Mouse (Mus musculus) hindbrain, embryonic 13.5 days (tissue): ENCODE data around the gene Adamtsl5. TPM values are rescaled to one million over a fixed set of nuclear protein-coding genes. Genes with fewer than 3 reads are reported as not detected.

ENCODE experiments used
- ATAC-seq: fragments of 200-750 bp; cut with Nextera tagmentation; 2 replicates; pipeline ENCODE4 v1.8.0; 2017; ENCODE audit warnings: moderate TSS enrichment; ENCODE audit not compliant: low FRiP score
- H3K27ac ChIP-seq: fragments of 300-500 bp; sonication (generic); 2 replicates; pipeline ENCODE4 v1.5.1; 2015; ENCODE audit warnings: inconsistent platforms, mild to moderate bottlenecking, moderate library complexity
- H3K27me3 ChIP-seq: fragments of 300-500 bp; sonication (generic); 2 replicates; pipeline ENCODE4 v1.6.1; 2015; ENCODE audit warnings: mild to moderate bottlenecking, inconsistent platforms
- H3K36me3 ChIP-seq: fragments of 300-500 bp; sonication (generic); 2 replicates; pipeline ENCODE4 v1.6.1; 2015; ENCODE audit warnings: mild to moderate bottlenecking, inconsistent platforms
- H3K4me1 ChIP-seq: fragments of 300-500 bp; sonication (generic); replicated peaks from 2 replicates; pipeline ENCODE4 v1.6.1; 2015; ENCODE audit warnings: inconsistent platforms
- H3K4me2 ChIP-seq: fragments of 300-500 bp; sonication (generic); 2 replicates; pipeline ENCODE4 v1.6.1; 2015; ENCODE audit warnings: inconsistent platforms, mild to moderate bottlenecking, moderate library complexity
- H3K4me3 ChIP-seq: fragments of 300-500 bp; sonication (generic); 2 replicates; pipeline ENCODE4 v1.5.1; 2015; ENCODE audit warnings: mild to moderate bottlenecking, inconsistent platforms
- H3K9ac ChIP-seq: fragments of 300-500 bp; sonication (generic); 2 replicates; pipeline ENCODE4 v1.6.1; 2015; ENCODE audit warnings: mild to moderate bottlenecking, inconsistent platforms
- H3K9me3 ChIP-seq: fragments of 300-500 bp; sonication (generic); 2 replicates; pipeline ENCODE4 v1.6.1; 2016; ENCODE audit warnings: inconsistent platforms
- WGBS: fragments of 180-500 bp; shearing (Covaris S2); methylation state at CpG from one replicate; pipeline ENCODE4 v1.1.7; 2015; 5-methylcytosine and 5-hydroxymethylcytosine counted together
- polyA plus RNA-seq: library from polyadenylated mRNA; unstranded; fragments of >200 nt; fragmentation: Nextera tagmentation; extraction: Ambion mirVana; gene quantifications from 2 replicates; pipeline ENCODE4 v1.2.1, GENCODE M21; 2015

Gene Adamtsl5
- polyA plus RNA-seq, 1 experiment from 2014 or later, result 0.42 TPM

DNA sequence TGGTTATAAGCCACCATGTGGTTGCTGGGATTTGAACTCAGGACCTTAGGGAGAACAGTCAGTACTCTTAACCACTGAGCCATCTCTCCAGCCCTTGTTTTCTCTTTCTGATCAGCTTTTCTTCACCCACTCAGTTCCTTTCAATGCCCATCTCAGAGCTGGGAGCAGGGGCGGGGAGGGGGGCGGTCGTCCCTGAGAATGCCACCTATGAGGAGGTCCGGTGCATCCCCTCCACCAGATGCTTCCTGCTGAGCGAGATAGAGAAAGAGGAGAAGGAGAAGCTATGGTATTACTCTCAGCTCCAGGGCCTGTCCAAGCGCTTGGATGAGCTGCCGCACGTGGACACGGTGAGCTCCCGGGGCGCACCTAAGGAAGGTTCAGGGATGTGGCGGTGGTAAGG is 43.8 kb downstream of the Adamtsl5 start:
- peak overlapping the region; percentile 15 for H3K4me3 ChIP-seq
- H3K36me3 ChIP-seq, result peaks cover 76% of the 10 kb centered on the region
- H3K9me3 ChIP-seq, result no peaks in the 10 kb centered on the region
- no peak overlapping the region for H3K27ac ChIP-seq
- ATAC-seq, result no peak
- H3K9ac ChIP-seq, result peak overlapping the region; percentile 58
- peaks cover 78% of the 10 kb centered on the region for H3K4me1 ChIP-seq
- WGBS, result 32% methylated on average over 12 of the region's 12 CpGs
- H3K27me3 ChIP-seq, result no peaks in the 10 kb centered on the region
- H3K4me2 ChIP-seq, result peak overlapping the region; percentile 46

DNA sequence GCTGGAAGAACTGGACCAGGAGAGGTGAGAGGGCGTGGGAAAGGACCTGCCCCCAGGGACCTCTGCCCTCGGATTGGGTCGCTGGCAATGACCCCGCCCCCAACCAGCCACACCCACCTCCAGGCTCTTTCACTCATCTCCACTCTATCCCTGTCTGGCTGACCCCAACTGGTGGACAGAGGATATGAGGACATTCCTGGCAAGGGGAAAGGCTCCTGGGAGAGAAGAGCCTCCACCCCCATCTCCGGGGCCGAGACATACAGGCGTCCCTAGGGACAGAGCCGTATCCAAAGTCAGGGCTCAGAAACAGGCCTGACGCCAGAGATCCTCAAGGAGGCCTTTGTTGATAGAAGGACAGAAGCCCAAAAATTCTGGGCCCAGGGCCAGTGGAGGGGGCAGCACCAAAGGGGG is 45.7 kb downstream of the Adamtsl5 start:
- Histone ChIP-seq H3K9ac (peak overlapping the region; percentile 99), H3K27me3 (no peaks in the 10 kb centered on the region), H3K4me3 (peak overlapping the region; percentile 69), H3K4me2 (peak overlapping the region; percentile 98), H3K9me3 (no peaks in the 10 kb centered on the region), H3K4me1 (peaks cover 86% of the 10 kb centered on the region), H3K27ac (peak overlapping the region; percentile 97), H3K36me3 (peaks cover 56% of the 10 kb centered on the region)
- WGBS, result 6% methylated on average over 9 of the region's 9 CpGs
- ATAC-seq, result no peak; the same call in 1 of the 2 replicates

GRCm38 (mm10) chr10:80302082-80302355 is 46.2 kb downstream of the Adamtsl5 start:
- peak overlapping the region; percentile 99 for H3K9ac ChIP-seq
- H3K4me1 ChIP-seq, result peaks cover 86% of the 10 kb centered on the region
- no peaks in the 10 kb centered on the region for H3K9me3 ChIP-seq
- H3K27ac ChIP-seq, result peak overlapping the region; percentile 97
- peak overlapping the region; percentile 69 for H3K4me3 ChIP-seq
- 44% methylated on average over 5 of the region's 5 CpGs for WGBS
- H3K27me3 ChIP-seq, result no peaks in the 10 kb centered on the region
- H3K36me3 ChIP-seq, result peaks cover 52% of the 10 kb centered on the region
- ATAC-seq, result no peak
- peak overlapping the region; percentile 98 for H3K4me2 ChIP-seq

- Histone ChIP-seq H3K9me3 (no peaks in the 10 kb centered on the region), H3K9ac (peak overlapping the region; percentile 99), H3K4me1 (peaks cover 89% of the 10 kb centered on the region), H3K27ac (peak overlapping the region; percentile 97), H3K4me2 (peak overlapping the region; percentile 98), H3K36me3 (peaks cover 46% of the 10 kb centered on the region), H3K4me3 (peak overlapping the region; percentile 69), H3K27me3 (no peaks in the 10 kb centered on the region)
- 55% methylated on average over 10 of the region's 10 CpGs for WGBS
- peak; percentile 15; the same call in 1 of the 2 replicates for ATAC-seq
Measured at GRCm38 (mm10) chr10:80301256-80302081, 46.7 kb downstream of the Adamtsl5 start.

- Histone ChIP-seq H3K9me3 (no peaks in the 10 kb centered on the region), H3K27ac (peak overlapping the region; percentile 97), H3K27me3 (no peaks in the 10 kb centered on the region), H3K4me1 (peaks cover 89% of the 10 kb centered on the region), H3K4me3 (peak overlapping the region; percentile 69), H3K36me3 (peaks cover 39% of the 10 kb centered on the region), H3K9ac (peak overlapping the region; percentile 99), H3K4me2 (peak overlapping the region; percentile 98)
- WGBS, result 6% methylated on average over 11 of the region's 11 CpGs
- ATAC-seq, result peak; percentile 85
Measured at GRCm38 (mm10) chr10:80300672-80301181, 47.5 kb downstream of the Adamtsl5 start.

GRCm38 (mm10) chr10:80299824-80300223 is 48.4 kb downstream of the Adamtsl5 start:
- Histone ChIP-seq H3K27me3 (no peaks in the 10 kb centered on the region), H3K27ac (peak overlapping the region; percentile 97), H3K9ac (peak overlapping the region; percentile 99), H3K9me3 (no peaks in the 10 kb centered on the region), H3K4me3 (peak overlapping the region; percentile 69), H3K4me2 (peak overlapping the region; percentile 98), H3K4me1 (peaks cover 89% of the 10 kb centered on the region), H3K36me3 (peaks cover 33% of the 10 kb centered on the region)
- ATAC-seq, result no peak
- WGBS, result 30% methylated on average over 10 of the region's 10 CpGs

- H3K27ac ChIP-seq, result peak overlapping the region; percentile 97
- H3K36me3 ChIP-seq, result peaks cover 33% of the 10 kb centered on the region
- H3K9ac ChIP-seq, result peak overlapping the region; percentile 99
- WGBS, result 6% methylated on average over 12 of the region's 15 CpGs
- ATAC-seq, result no peak
- no peaks in the 10 kb centered on the region for H3K27me3 ChIP-seq
- no peaks in the 10 kb centered on the region for H3K9me3 ChIP-seq
- peaks cover 89% of the 10 kb centered on the region for H3K4me1 ChIP-seq
- peak overlapping the region; percentile 98 for H3K4me2 ChIP-seq
- H3K4me3 ChIP-seq, result peak overlapping the region; percentile 69
Measured at GRCm38 (mm10) chr10:80299301-80299700, 48.9 kb downstream of the Adamtsl5 start.

DNA sequence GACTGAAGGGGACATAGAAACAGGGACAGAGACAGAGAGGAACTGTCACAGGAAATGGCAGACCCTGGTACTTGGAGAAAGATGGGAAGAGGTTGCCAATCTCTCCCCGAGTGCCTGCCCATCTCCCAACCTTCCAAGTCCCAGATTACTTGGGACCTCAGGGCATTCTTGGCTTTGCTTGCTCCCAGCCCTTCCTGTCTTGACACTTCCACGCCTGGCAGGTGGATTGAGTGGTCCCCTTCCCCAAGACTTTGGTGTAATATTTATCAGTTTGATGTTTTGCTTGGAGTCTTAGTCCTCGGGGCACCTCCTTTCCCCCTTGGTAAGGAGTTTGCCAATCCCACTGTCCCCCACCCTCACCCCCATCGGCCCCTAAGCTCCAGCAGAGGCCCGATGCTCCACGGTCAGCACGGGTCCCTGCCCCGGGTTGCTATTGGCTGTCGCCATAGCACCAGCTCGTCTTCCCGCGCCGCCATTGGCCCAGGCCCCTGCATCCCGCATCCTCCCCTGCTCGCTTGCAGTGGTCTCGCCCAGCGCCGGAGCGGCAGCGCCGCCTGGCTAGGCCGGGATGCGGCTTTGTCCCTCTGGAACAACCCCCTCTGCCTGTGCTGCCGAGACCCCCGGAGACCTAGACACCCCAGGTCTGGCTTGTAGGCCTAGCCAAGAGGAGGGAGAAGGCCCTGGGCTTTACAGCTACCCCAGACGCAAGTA is 49.5 kb downstream of the Adamtsl5 start:
- Histone ChIP-seq H3K27ac (peak overlapping the region; percentile 97), H3K27me3 (no peaks in the 10 kb centered on the region), H3K36me3 (peaks cover 33% of the 10 kb centered on the region), H3K4me3 (peak overlapping the region; percentile 69), H3K9ac (peak overlapping the region; percentile 99), H3K4me2 (peak overlapping the region; percentile 98), H3K9me3 (no peaks in the 10 kb centered on the region), H3K4me1 (peaks cover 89% of the 10 kb centered on the region)
- ATAC-seq, result peak; percentile 72
- 2% methylated on average over 26 of the region's 26 CpGs for WGBS

- 66% methylated on average over 8 of the region's 8 CpGs for WGBS
- Histone ChIP-seq H3K4me3 (no peak overlapping the region; the same call in 1 of the 2 replicates), H3K9me3 (no peaks in the 10 kb centered on the region), H3K9ac (peak overlapping the region; percentile 99), H3K4me1 (peaks cover 88% of the 10 kb centered on the region), H3K27ac (peak overlapping the region; percentile 97), H3K27me3 (no peaks in the 10 kb centered on the region), H3K36me3 (peaks cover 28% of the 10 kb centered on the region), H3K4me2 (peak overlapping the region; percentile 98)
- ATAC-seq, result no peak
Measured at GRCm38 (mm10) chr10:80297526-80298133, 50.6 kb downstream of the Adamtsl5 start.

- H3K9ac ChIP-seq, result peak overlapping the region; percentile 99
- H3K27me3 ChIP-seq, result no peaks in the 10 kb centered on the region
- peaks cover 83% of the 10 kb centered on the region for H3K4me1 ChIP-seq
- no peak for ATAC-seq
- H3K9me3 ChIP-seq, result no peaks in the 10 kb centered on the region
- H3K4me3 ChIP-seq, result peak overlapping the region; percentile 53
- peak overlapping the region; percentile 98 for H3K4me2 ChIP-seq
- WGBS, result 80% methylated on average over 5 of the region's 5 CpGs
- H3K27ac ChIP-seq, result peak overlapping the region; percentile 97
- H3K36me3 ChIP-seq, result peaks cover 20% of the 10 kb centered on the region
Measured at GRCm38 (mm10) chr10:80296824-80297223, 51.4 kb downstream of the Adamtsl5 start.

- H3K36me3 ChIP-seq, result peaks cover 19% of the 10 kb centered on the region
- H3K9ac ChIP-seq, result peak within 1 kb of the TSS; percentile 99
- H3K4me1 ChIP-seq, result peaks cover 76% of the 10 kb centered on the region
- ATAC-seq, result peak; percentile 58
- H3K27ac ChIP-seq, result peak within 1 kb of the TSS; percentile 97
- H3K9me3 ChIP-seq, result no peaks in the 10 kb centered on the region
- H3K27me3 ChIP-seq, result no peaks in the 10 kb centered on the region
- H3K4me3 ChIP-seq, result peak within 1 kb of the TSS; percentile 53
- peak within 1 kb of the TSS; percentile 98 for H3K4me2 ChIP-seq
- under 1% methylated on average over 26 of the region's 26 CpGs for WGBS
Measured at GRCm38 (mm10) chr10:80295618-80296425, 52.4 kb downstream of the Adamtsl5 start, which contains the start of gene Apc2. Gene Apc2 (plus strand): TSS chr10:80295977.
